Mouse (Mus musculus) cortical plate, adult 2 months (tissue): ENCODE results near the gene Aurkb.

Experiments used
- CTCF ChIP-seq: fragments of 200-500 bp; IDR thresholded peaks from 2 replicates; pipeline ENCODE4 v1.5.1; 2011; ENCODE audit warnings: mild to moderate bottlenecking, control low read depth, low read length; ENCODE audit not compliant: insufficient read depth; ENCODE audit errors: extremely low read depth
- POLR2A ChIP-seq: fragments of 200-500 bp; IDR thresholded peaks from 2 replicates; pipeline ENCODE4 v1.6.1; 2011; ENCODE audit warnings: mild to moderate bottlenecking, low read length, control low read depth; ENCODE audit not compliant: insufficient read depth; ENCODE audit errors: extremely low read depth

- TF ChIP-seq CTCF (no peak), POLR2A (peak; percentile 84)
These were observed 40.9 kb downstream of the Aurkb start for GRCm38 (mm10) chr11:69086390-69086789.
